Mouse (Mus musculus) spleen, adult 2 months (tissue): ENCODE data around the gene Sds. TPM values are rescaled to one million over a fixed set of nuclear protein-coding genes. Genes with fewer than 3 reads are reported as not detected.
A peak's percentile ranks its signal among the peaks of the same experiment; 100 is the strongest.

Experiments
- DNase-seq, 2 experiments: peaks; one replicate each; pipeline versions ENCODE4 v3.0.0 to v3.0.0-alpha.2; 2012 to 2021; ENCODE audit warnings: low spot score in 2 of 2, low read depth in 1 of 2
- H3K27ac ChIP-seq: fragments of 200-500 bp; 2 replicates; pipeline ENCODE4 v1.5.1; 2012; ENCODE audit warnings: low read length, inconsistent platforms; ENCODE audit not compliant: insufficient read depth
- H3K27me3 ChIP-seq: fragments of 200-500 bp; 2 replicates; pipeline ENCODE4 v1.6.1; 2012; ENCODE audit warnings: mild to moderate bottlenecking, moderate library complexity, low read length, inconsistent platforms; ENCODE audit not compliant: control insufficient read depth, insufficient read depth
- H3K36me3 ChIP-seq: fragments of 200-500 bp; 2 replicates; pipeline ENCODE4 v1.6.1; 2012; ENCODE audit warnings: mild to moderate bottlenecking, low read length, inconsistent platforms; ENCODE audit not compliant: control insufficient read depth, insufficient read depth
- H3K4me1 ChIP-seq: fragments of 200-500 bp; 2 replicates; pipeline ENCODE4 v1.6.1; 2011; ENCODE audit warnings: inconsistent platforms; ENCODE audit not compliant: control insufficient read depth, insufficient read depth, insufficient read length
- H3K4me3 ChIP-seq: fragments of 200-500 bp; 2 replicates; pipeline ENCODE4 v1.5.1; 2011; ENCODE audit warnings: mild to moderate bottlenecking, inconsistent platforms; ENCODE audit not compliant: insufficient read depth, insufficient read length; ENCODE audit errors: extremely low read depth
- CTCF ChIP-seq: fragments of 200-500 bp; IDR thresholded peaks from 2 replicates; pipeline ENCODE4 v1.5.1; 2011; ENCODE audit warnings: mild to moderate bottlenecking, inconsistent platforms; ENCODE audit not compliant: insufficient read depth, insufficient read length, insufficient replicate concordance; ENCODE audit errors: extremely low read depth
- POLR2A ChIP-seq: fragments of 200-500 bp; IDR thresholded peaks from 2 replicates; pipeline ENCODE4 v1.6.1; 2011; ENCODE audit warnings: low read depth, low read length, inconsistent platforms
- WGBS: fragments of 180-500 bp; shearing (Covaris S2); methylation state at CpG from one replicate; pipeline ENCODE4 v1.1.7; 2018; 5-methylcytosine and 5-hydroxymethylcytosine counted together
- polyA plus RNA-seq: library from polyadenylated mRNA; depleted of rRNA; stranded (reverse); fragments of >200 nt; gene quantifications from 2 replicates; pipeline ENCODE4 v1.2.3, GENCODE M21; 2012; rRNA removed

Sds gene
- polyA plus RNA-seq, 1 experiment, result not detected

GRCm38 (mm10) chr5:120517552-120517951 is 41.2 kb downstream of the Sds start:
- 65% methylated on average over 9 of the region's 9 CpGs for WGBS
- DNase-seq, result no peak
- TF ChIP-seq POLR2A, result no peak
- no peak for TF ChIP-seq CTCF
- Histone ChIP-seq H3K27me3 (no peaks in the 10 kb centered on the region), H3K36me3 (peaks cover 6% of the 10 kb centered on the region; the same call in 1 of the 2 replicates), H3K27ac (peak overlapping the region; percentile 63), H3K4me3 (no peak overlapping the region), H3K4me1 (no peaks in the 10 kb centered on the region; the same call in 1 of the 2 replicates)

GRCm38 (mm10) chr5:120522649-120523048 is 46.3 kb downstream of the Sds start:
- no peak for TF ChIP-seq POLR2A
- TF ChIP-seq CTCF, result peak; percentile 59; the same call in 1 of the 2 replicates
- H3K36me3 ChIP-seq, result peaks cover 10% of the 10 kb centered on the region

GRCm38 (mm10) chr5:120524736-120525135 is 48.4 kb downstream of the Sds start:
- DNase-seq, result no peak
- Histone ChIP-seq H3K4me1 (peaks cover 4% of the 10 kb centered on the region; the same call in 1 of the 2 replicates), H3K36me3 (peaks cover 12% of the 10 kb centered on the region), H3K27me3 (no peaks in the 10 kb centered on the region), H3K4me3 (no peak overlapping the region), H3K27ac (no peak overlapping the region)
- 88% methylated on average over 2 of the region's 2 CpGs for WGBS
- TF ChIP-seq POLR2A (no peak), CTCF (no peak)

More at GRCm38 (mm10) chr5:120522649-120523048, 46.3 kb downstream of the Sds start:
- Histone ChIP-seq H3K4me1 (peaks cover 4% of the 10 kb centered on the region; the same call in 1 of the 2 replicates), H3K4me3 (no peak overlapping the region), H3K27ac (no peak overlapping the region), H3K27me3 (no peaks in the 10 kb centered on the region)
- WGBS, result 88% methylated on average over 3 of the region's 3 CpGs
- DNase-seq, result peak in 1 of 2 experiments; percentile 50

GRCm38 (mm10) chr5:120525737-120526136 is 49.4 kb downstream of the Sds start:
- H3K4me3 ChIP-seq, result no peak overlapping the region
- no peaks in the 10 kb centered on the region for H3K27me3 ChIP-seq
- peaks cover 9% of the 10 kb centered on the region for H3K36me3 ChIP-seq
- H3K4me1 ChIP-seq, result peaks cover 4% of the 10 kb centered on the region; the same call in 1 of the 2 replicates
- DNase-seq, result no peak
- 64% methylated on average over 5 of the region's 5 CpGs for WGBS
- no peak for TF ChIP-seq POLR2A
- TF ChIP-seq CTCF, result peak; percentile 52; the same call in 1 of the 2 replicates
- H3K27ac ChIP-seq, result no peak overlapping the region

- Histone ChIP-seq H3K4me3 (no peak overlapping the region), H3K27me3 (no peaks in the 10 kb centered on the region), H3K36me3 (peaks cover 9% of the 10 kb centered on the region), H3K27ac (peak overlapping the region; percentile 62), H3K4me1 (peaks cover 4% of the 10 kb centered on the region; the same call in 1 of the 2 replicates)
- TF ChIP-seq CTCF, result no peak
- TF ChIP-seq POLR2A, result no peak
- DNase-seq, result no peak
- 27% methylated on average over 11 of the region's 11 CpGs for WGBS
Observed at GRCm38 (mm10) chr5:120526311-120526710, 50.0 kb downstream of the Sds start.

GRCm38 (mm10) chr5:120527296-120527964 is 51.1 kb downstream of the Sds start:
- H3K4me3 ChIP-seq, result no peak overlapping the region
- no peak overlapping the region for H3K27ac ChIP-seq
- H3K27me3 ChIP-seq, result no peaks in the 10 kb centered on the region
- H3K36me3 ChIP-seq, result peaks cover 6% of the 10 kb centered on the region
- peaks cover 4% of the 10 kb centered on the region; the same call in 1 of the 2 replicates for H3K4me1 ChIP-seq
- 17% methylated on average over 20 of the region's 20 CpGs for WGBS
- DNase-seq, result no peak
- TF ChIP-seq CTCF (no peak), POLR2A (no peak)

GRCm38 (mm10) chr5:120531631-120532030 is 55.3 kb downstream of the Sds start:
- no peak for TF ChIP-seq POLR2A
- TF ChIP-seq CTCF, result no peak
- no peak overlapping the region for H3K4me3 ChIP-seq
- H3K36me3 ChIP-seq, result peaks cover 5% of the 10 kb centered on the region
- peaks cover under 1% of the 10 kb centered on the region; the same call in 1 of the 2 replicates for H3K4me1 ChIP-seq
- no peak for DNase-seq
- 89% methylated on average over 8 of the region's 8 CpGs for WGBS
- no peaks in the 10 kb centered on the region for H3K27me3 ChIP-seq
- no peak overlapping the region for H3K27ac ChIP-seq

Other genes starting within 250 kb of the Sds start
- gene Lhx5, start 44.8 kb upstream of the Sds start, polyA plus RNA-seq, result not detected in 2 replicates
- 4.0 and 4.6 TPM in 2 replicates for gene Sdsl, start 3.7 kb upstream of the Sds start, polyA plus RNA-seq
- 34.7 and 35.6 TPM in 2 replicates for gene Plbd2, start 27.1 kb downstream of the Sds start, polyA plus RNA-seq
- gene Slc8b1, start 34.6 kb downstream of the Sds start, polyA plus RNA-seq, result 52.0 and 56.4 TPM in 2 replicates
- 54.5 and 58.8 TPM in 2 replicates for gene Tpcn1, start 112.1 kb downstream of the Sds start, polyA plus RNA-seq
- 0.38 and 0.40 TPM in 2 replicates for gene Iqcd, start 112.5 kb downstream of the Sds start, polyA plus RNA-seq
- 8.0 and 8.8 TPM in 2 replicates for gene Rita1, start 136.1 kb downstream of the Sds start, polyA plus RNA-seq
- 80.8 and 131 TPM in 2 replicates for gene Ddx54, start 136.2 kb downstream of the Sds start, polyA plus RNA-seq
- gene Cfap73, start 157.7 kb downstream of the Sds start, polyA plus RNA-seq, result not detected in 2 replicates
- gene Rasal1, start 172.3 kb downstream of the Sds start, polyA plus RNA-seq, result 14.9 and 18.9 TPM in 2 replicates
- 264 and 351 TPM in 2 replicates for gene Dtx1, start 235.4 kb downstream of the Sds start, polyA plus RNA-seq